Mouse (Mus musculus) heart, adult 2 months (tissue): Measurements from ENCODE around the gene Myl9.

Experiments used
- CTCF ChIP-seq: fragments of 200-600 bp; IDR thresholded peaks from 2 replicates; pipeline ENCODE4 v1.8.1; 2022; ENCODE audit warnings: antibody characterized with exemption, mild to moderate bottlenecking, moderate library complexity
- EP300 ChIP-seq: fragments of 200-500 bp; IDR thresholded peaks from 2 replicates; pipeline ENCODE4 v1.6.1; 2011; ENCODE audit warnings: low read depth, low read length, control low read depth; ENCODE audit not compliant: insufficient read depth

GRCm38 (mm10) chr2:156815412-156815811 is 40.2 kb downstream of the Myl9 start:
- TF ChIP-seq CTCF (no peak), EP300 (no peak)
